Mouse (Mus musculus): ENCODE measurements around the gene Peli2. TPM values are rescaled to one million over a fixed set of nuclear protein-coding genes. Genes with fewer than 3 reads are reported as not detected.
A peak's percentile ranks its signal among the peaks of the same experiment; 100 is the strongest.

Peli2 gene
- polyA plus RNA-seq, 1 experiment from 2014 or later: 5.1 TPM

GRCm38 (mm10) chr14:48174356-48174755 lies 53.7 kb downstream of the Peli2 start:
- Histone ChIP-seq H3K9me3 (replicated peaks; ENCODE audit: control insufficient read depth, low read length) (no peaks in the 10 kb centered on the region), H3K4me2 (ENCODE audit: low read length) (no peak overlapping the region), H3K9ac (ENCODE audit: low read length) (no peak overlapping the region), H3K4me3 (ENCODE audit: low read depth, low read length) (no peak overlapping the region), H3K27me3 (replicated peaks; ENCODE audit: control insufficient read depth, insufficient read depth, low read length) (no peaks in the 10 kb centered on the region), H3K36me3 (ENCODE audit: control insufficient read depth, insufficient read depth, low read length) (no peaks in the 10 kb centered on the region), H3K4me1 (ENCODE audit: control insufficient read depth, insufficient read depth, low read length) (peaks cover 7% of the 10 kb centered on the region), H3K27ac (ENCODE audit: low read depth, low read length) (no peak overlapping the region)
- ATAC-seq (no peak), DNase-seq (ENCODE audit: low spot score) (no peak)
- 91% methylated on average over 4 of the region's 4 CpGs for WGBS

GRCm38 (mm10) chr14:48175115-48175514 lies 54.5 kb downstream of the Peli2 start:
- Histone ChIP-seq H3K4me2 (ENCODE audit: low read length) (no peak overlapping the region), H3K9ac (ENCODE audit: low read length) (no peak overlapping the region), H3K27ac (ENCODE audit: low read depth, low read length) (no peak overlapping the region), H3K27me3 (replicated peaks; ENCODE audit: control insufficient read depth, insufficient read depth, low read length) (no peaks in the 10 kb centered on the region), H3K9me3 (replicated peaks; ENCODE audit: control insufficient read depth, low read length) (no peaks in the 10 kb centered on the region), H3K36me3 (ENCODE audit: control insufficient read depth, insufficient read depth, low read length) (no peaks in the 10 kb centered on the region), H3K4me3 (ENCODE audit: low read depth, low read length) (no peak overlapping the region), H3K4me1 (ENCODE audit: control insufficient read depth, insufficient read depth, low read length) (peaks cover 7% of the 10 kb centered on the region)
- DNase-seq (ENCODE audit: low spot score) (peak; percentile 61), ATAC-seq (no peak)
- WGBS: 80% methylated on average over 8 of the region's 8 CpGs

GRCm38 (mm10) chr14:48178304-48178995 lies 57.8 kb downstream of the Peli2 start:
- DNase-seq (ENCODE audit: low spot score): no peak
- Histone ChIP-seq H3K36me3 (ENCODE audit: control insufficient read depth, insufficient read depth, low read length) (no peaks in the 10 kb centered on the region), H3K4me2 (ENCODE audit: low read length) (no peak overlapping the region), H3K4me3 (ENCODE audit: low read depth, low read length) (no peak overlapping the region), H3K27ac (ENCODE audit: low read depth, low read length) (no peak overlapping the region), H3K27me3 (replicated peaks; ENCODE audit: control insufficient read depth, insufficient read depth, low read length) (no peaks in the 10 kb centered on the region), H3K4me1 (ENCODE audit: control insufficient read depth, insufficient read depth, low read length) (no peaks in the 10 kb centered on the region), H3K9ac (ENCODE audit: low read length) (no peak overlapping the region), H3K9me3 (replicated peaks; ENCODE audit: control insufficient read depth, low read length) (0 out of 2 replicates have a peak, but pooled peaks cover 7% of the 10 kb centered on the region)
- ATAC-seq: no peak
- 90% methylated on average over 15 of the region's 15 CpGs for WGBS

DNA sequence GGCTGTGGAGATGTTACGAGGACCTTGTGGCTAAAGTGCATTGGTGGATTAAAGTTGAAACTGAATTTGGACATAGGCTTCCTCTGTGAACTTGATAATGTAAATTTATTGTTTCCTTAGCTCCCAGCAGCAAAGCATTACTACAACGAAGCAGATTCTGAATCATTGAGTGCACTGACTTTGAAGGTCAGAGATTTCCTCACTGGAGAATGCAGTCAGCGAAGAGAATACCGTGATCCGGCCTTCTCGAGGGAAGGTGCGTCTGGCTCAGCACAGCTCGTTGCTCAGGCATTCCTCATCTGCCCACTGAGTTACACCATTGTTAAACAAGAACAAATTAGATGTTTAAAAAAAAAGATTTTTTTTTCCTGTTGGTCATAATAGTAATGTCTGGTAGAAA lies 58.4 kb downstream of the Peli2 start:
- Histone ChIP-seq H3K27ac (ENCODE audit: low read depth, low read length) (no peak overlapping the region), H3K4me2 (ENCODE audit: low read length) (no peak overlapping the region), H3K4me3 (ENCODE audit: low read depth, low read length) (no peak overlapping the region), H3K4me1 (ENCODE audit: control insufficient read depth, insufficient read depth, low read length) (no peaks in the 10 kb centered on the region), H3K36me3 (ENCODE audit: control insufficient read depth, insufficient read depth, low read length) (no peaks in the 10 kb centered on the region), H3K9me3 (replicated peaks; ENCODE audit: control insufficient read depth, low read length) (0 out of 2 replicates have a peak, but pooled peaks cover 7% of the 10 kb centered on the region), H3K9ac (ENCODE audit: low read length) (no peak overlapping the region), H3K27me3 (replicated peaks; ENCODE audit: control insufficient read depth, insufficient read depth, low read length) (no peaks in the 10 kb centered on the region)
- 89% methylated on average over 8 of the region's 8 CpGs for WGBS
- ATAC-seq (no peak), DNase-seq (ENCODE audit: low spot score) (no peak)

DNA sequence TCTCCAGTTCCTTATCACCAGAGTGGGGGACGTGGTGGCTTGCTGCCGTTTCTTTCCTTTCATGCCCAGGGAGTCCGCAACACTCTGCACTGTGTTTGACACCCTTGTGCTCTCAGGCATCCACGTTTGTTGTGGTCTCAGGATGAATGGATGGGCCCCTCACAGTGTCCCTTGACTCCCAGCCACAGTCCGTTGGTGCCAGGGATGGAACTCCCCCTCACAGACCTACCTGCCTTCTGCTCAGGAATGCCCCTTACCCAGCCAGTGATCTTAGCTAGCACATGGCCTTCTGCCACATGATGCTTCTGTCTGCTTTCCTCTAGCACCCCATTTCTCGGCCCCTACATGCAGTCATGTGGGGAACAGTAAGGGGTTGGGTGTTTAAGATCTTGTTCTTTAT lies 65.7 kb downstream of the Peli2 start:
- Histone ChIP-seq H3K4me2 (ENCODE audit: low read length) (no peak overlapping the region), H3K27me3 (replicated peaks; ENCODE audit: control insufficient read depth, insufficient read depth, low read length) (no peaks in the 10 kb centered on the region), H3K9ac (ENCODE audit: low read length) (no peak overlapping the region), H3K4me1 (ENCODE audit: control insufficient read depth, insufficient read depth, low read length) (no peaks in the 10 kb centered on the region), H3K9me3 (replicated peaks; ENCODE audit: control insufficient read depth, low read length) (0 out of 2 replicates have a peak, but pooled peaks cover 5% of the 10 kb centered on the region), H3K4me3 (ENCODE audit: low read depth, low read length) (no peak overlapping the region), H3K36me3 (ENCODE audit: control insufficient read depth, insufficient read depth, low read length) (peaks cover 6% of the 10 kb centered on the region; the same call in 1 of the 2 replicates), H3K27ac (ENCODE audit: low read depth, low read length) (no peak overlapping the region)
- DNase-seq (ENCODE audit: low spot score) (no peak), ATAC-seq (no peak)
- 85% methylated on average over 6 of the region's 6 CpGs for WGBS

DNA sequence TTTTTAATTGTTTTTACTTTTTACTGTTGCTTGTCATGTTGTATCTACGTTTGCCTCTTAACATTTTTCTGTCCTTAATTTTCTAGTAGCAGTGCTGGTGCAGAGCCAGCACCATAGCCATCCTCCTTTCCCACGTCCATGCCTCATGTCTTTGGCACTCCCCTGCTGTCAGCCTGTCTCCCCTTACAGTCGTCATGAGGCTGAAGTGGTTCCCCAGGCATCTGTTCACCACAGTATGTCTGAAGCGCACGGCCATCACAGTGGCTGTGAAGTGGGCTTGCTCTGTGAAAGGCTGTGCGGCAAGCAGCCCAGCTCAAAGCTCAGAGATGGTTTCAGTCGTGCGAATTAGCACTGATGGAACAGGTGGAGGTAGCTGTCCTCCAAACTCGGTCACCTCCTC lies 66.5 kb downstream of the Peli2 start:
- DNase-seq (ENCODE audit: low spot score): no peak
- H3K4me1 ChIP-seq (ENCODE audit: control insufficient read depth, insufficient read depth, low read length): no peaks in the 10 kb centered on the region
- 78% methylated on average over 9 of the region's 9 CpGs for WGBS

GRCm38 (mm10) chr14:48189330-48189729 lies 68.7 kb downstream of the Peli2 start:
- Histone ChIP-seq H3K4me2 (ENCODE audit: low read length) (no peak overlapping the region), H3K9ac (ENCODE audit: low read length) (no peak overlapping the region), H3K4me1 (ENCODE audit: control insufficient read depth, insufficient read depth, low read length) (no peaks in the 10 kb centered on the region), H3K27ac (ENCODE audit: low read depth, low read length) (no peak overlapping the region), H3K9me3 (replicated peaks; ENCODE audit: control insufficient read depth, low read length) (no peaks in the 10 kb centered on the region), H3K27me3 (replicated peaks; ENCODE audit: control insufficient read depth, insufficient read depth, low read length) (no peaks in the 10 kb centered on the region), H3K36me3 (ENCODE audit: control insufficient read depth, insufficient read depth, low read length) (peaks cover 6% of the 10 kb centered on the region; the same call in 1 of the 2 replicates), H3K4me3 (ENCODE audit: low read depth, low read length) (no peak overlapping the region)
- 81% methylated on average over 8 of the region's 8 CpGs for WGBS
- ATAC-seq: no peak
- DNase-seq (ENCODE audit: low spot score): no peak

More for the DNA sequence above, 66.5 kb downstream of the Peli2 start:
- Histone ChIP-seq H3K4me2 (ENCODE audit: low read length) (no peak overlapping the region), H3K27ac (ENCODE audit: low read depth, low read length) (no peak overlapping the region), H3K4me3 (ENCODE audit: low read depth, low read length) (no peak overlapping the region), H3K27me3 (replicated peaks; ENCODE audit: control insufficient read depth, insufficient read depth, low read length) (no peaks in the 10 kb centered on the region), H3K9ac (ENCODE audit: low read length) (no peak overlapping the region), H3K9me3 (replicated peaks; ENCODE audit: control insufficient read depth, low read length) (0 out of 2 replicates have a peak, but pooled peaks cover 5% of the 10 kb centered on the region), H3K36me3 (ENCODE audit: control insufficient read depth, insufficient read depth, low read length) (peaks cover 6% of the 10 kb centered on the region; the same call in 1 of the 2 replicates)
- ATAC-seq: no peak

DNA sequence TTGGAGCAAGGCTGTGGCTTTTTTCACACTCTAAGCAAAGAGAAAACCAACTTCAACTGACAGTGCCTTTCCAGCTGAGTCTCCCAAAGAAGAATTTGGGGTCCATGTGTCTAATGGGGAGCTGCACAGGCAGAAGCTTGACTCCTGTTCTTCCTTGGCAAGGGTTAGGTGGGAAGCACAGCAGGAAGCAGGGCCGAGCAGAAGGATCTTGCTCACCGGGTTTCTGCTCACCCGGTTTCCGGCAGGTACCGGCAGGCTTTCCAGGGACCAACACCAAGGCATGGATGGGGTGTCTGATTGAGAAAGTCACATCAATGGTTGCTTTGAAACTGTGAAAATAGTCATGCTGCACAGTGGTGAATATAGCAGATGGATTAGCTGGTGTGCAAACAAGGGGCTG lies 70.3 kb downstream of the Peli2 start:
- H3K27ac ChIP-seq (ENCODE audit: low read depth, low read length): no peak overlapping the region
- H3K36me3 ChIP-seq (ENCODE audit: control insufficient read depth, insufficient read depth, low read length): no peaks in the 10 kb centered on the region
- no peaks in the 10 kb centered on the region for H3K9me3 ChIP-seq (replicated peaks; ENCODE audit: control insufficient read depth, low read length)
- no peaks in the 10 kb centered on the region for H3K4me1 ChIP-seq (ENCODE audit: control insufficient read depth, insufficient read depth, low read length)
- no peak overlapping the region for H3K4me3 ChIP-seq (ENCODE audit: low read depth, low read length)
- ATAC-seq: no peak
- WGBS: 90% methylated on average over 5 of the region's 5 CpGs
- DNase-seq (ENCODE audit: low spot score): no peak
- no peak overlapping the region for H3K4me2 ChIP-seq (ENCODE audit: low read length)
- H3K27me3 ChIP-seq (replicated peaks; ENCODE audit: control insufficient read depth, insufficient read depth, low read length): no peaks in the 10 kb centered on the region
- H3K9ac ChIP-seq (ENCODE audit: low read length): no peak overlapping the region

GRCm38 (mm10) chr14:48191925-48192324 lies 71.3 kb downstream of the Peli2 start:
- ATAC-seq (no peak), DNase-seq (ENCODE audit: low spot score) (no peak)
- Histone ChIP-seq H3K36me3 (ENCODE audit: control insufficient read depth, insufficient read depth, low read length) (no peaks in the 10 kb centered on the region), H3K4me1 (ENCODE audit: control insufficient read depth, insufficient read depth, low read length) (peaks cover under 1% of the 10 kb centered on the region; the same call in 1 of the 2 replicates), H3K27ac (ENCODE audit: low read depth, low read length) (no peak overlapping the region), H3K4me3 (ENCODE audit: low read depth, low read length) (no peak overlapping the region), H3K27me3 (replicated peaks; ENCODE audit: control insufficient read depth, insufficient read depth, low read length) (no peaks in the 10 kb centered on the region), H3K4me2 (ENCODE audit: low read length) (no peak overlapping the region), H3K9ac (ENCODE audit: low read length) (no peak overlapping the region), H3K9me3 (replicated peaks; ENCODE audit: control insufficient read depth, low read length) (no peaks in the 10 kb centered on the region)
- WGBS: 93% methylated on average over 3 of the region's 3 CpGs
